Mouse (Mus musculus): ENCODE measurements around the gene Urgcp.

- TF ChIP-seq CTCF (IDR thresholded peaks at IDR 0.05; ENCODE audit: low read depth) (no peak; the same call in none of the 2 replicates), EP300 (IDR thresholded peaks at IDR 0.05; ENCODE audit: low read depth) (no peak; the same call in 1 of the 2 replicates)
These were observed at the start of gene Urgcp for GRCm38 (mm10) chr11:5761820-5762632.
